Mouse (Mus musculus) inflammation-experienced regulatory T-cells, adult 16 weeks (primary cell): ENCODE measurements around the gene Olfr657. TPM values are rescaled to one million over a fixed set of nuclear protein-coding genes. Genes with fewer than 3 reads are reported as not detected.

ENCODE experiments used
- polyA plus RNA-seq: library from polyadenylated mRNA; unstranded; fragments of 100-300 nt; shearing (Covaris generic); gene quantifications from one replicate; pipeline ENCODE4 v1.2.1, GENCODE M21; 2017

Olfr657 gene
- not detected for polyA plus RNA-seq

GRCm38 (mm10) chr7:104624494-104624893 lies at the start of gene Olfr657:
Gene Olfr657, plus strand, starts transcription at chr7:104624794.

GRCm38 (mm10) chr7:104577014-104577413 lies 47.6 kb upstream of the Olfr657 start, which contains the start of gene Olfr653:
Gene Olfr653, plus strand, starts transcription at chr7:104577314.

GRCm38 (mm10) chr7:104586725-104587124 lies 37.9 kb upstream of the Olfr657 start, which contains the start of gene Olfr654:
Gene Olfr654, plus strand, starts transcription at chr7:104587025.

GRCm38 (mm10) chr7:104601679-104602078 lies 22.9 kb upstream of the Olfr657 start, which contains the start of gene Olfr655:
Gene Olfr655, minus strand, starts transcription at chr7:104601779.

GRCm38 (mm10) chr7:104613655-104614054 lies 10.9 kb upstream of the Olfr657 start, which contains the start of gene Olfr656:
Gene Olfr656, plus strand, starts transcription at chr7:104613955.

GRCm38 (mm10) chr7:104646841-104647482 lies 22.4 kb downstream of the Olfr657 start, which contains the start of gene Olfr658:
Gene Olfr658, minus strand, starts transcription at chr7:104647305.

GRCm38 (mm10) chr7:104666453-104666852 lies 41.9 kb downstream of the Olfr657 start, which contains the start of gene Olfr659:
Gene Olfr659, plus strand, starts transcription at chr7:104666753.

GRCm38 (mm10) chr7:104686201-104686600 lies 61.6 kb downstream of the Olfr657 start, which contains the start of gene Olfr661:
Gene Olfr661, plus strand, starts transcription at chr7:104686501.

Other genes starting within 250 kb of the Olfr657 start
- 1.1 TPM for gene Trim30c, start 224.0 kb upstream of the Olfr657 start, polyA plus RNA-seq
- gene Trim30a, start 159.6 kb upstream of the Olfr657 start, polyA plus RNA-seq = 67.1 TPM
- gene Trim30d, start 116.9 kb upstream of the Olfr657 start, polyA plus RNA-seq = 28.0 TPM
- not detected for gene Olfr651, start 74.7 kb upstream of the Olfr657 start, polyA plus RNA-seq
- gene Olfr652, start 63.9 kb upstream of the Olfr657 start, polyA plus RNA-seq = not detected
- gene Olfr653, start 47.5 kb upstream of the Olfr657 start, polyA plus RNA-seq = not detected
- gene Olfr654, start 37.8 kb upstream of the Olfr657 start, polyA plus RNA-seq = not detected
- gene Olfr655, start 23.0 kb upstream of the Olfr657 start, polyA plus RNA-seq = not detected
- gene Olfr656, start 10.8 kb upstream of the Olfr657 start, polyA plus RNA-seq = not detected
- gene Olfr658, start 22.5 kb downstream of the Olfr657 start, polyA plus RNA-seq = not detected
- gene Olfr659, start 42.0 kb downstream of the Olfr657 start, polyA plus RNA-seq = 0.10 TPM
- not detected for gene Olfr661, start 61.7 kb downstream of the Olfr657 start, polyA plus RNA-seq
- not detected for gene Usp17le, start 152.7 kb downstream of the Olfr657 start, polyA plus RNA-seq
- not detected for gene Usp17lb, start 217.8 kb downstream of the Olfr657 start, polyA plus RNA-seq
- gene Usp17la, start 232.2 kb downstream of the Olfr657 start, polyA plus RNA-seq = not detected